Mouse (Mus musculus) liver, adult 2 months (tissue): ENCODE measurements at regions not wholly inside any gene's neighbourhood (a gene's known extent, or its start where the extent isn't known, plus 50 kb on each side); places are given as distances from the start of the nearest gene placed in this dataset.

Experiments
- CTCF ChIP-seq: fragments of 200-500 bp; IDR thresholded peaks from 2 replicates; pipeline ENCODE4 v1.5.1; 2011; ENCODE audit warnings: low read depth, low read length, control low read depth
- POLR2A ChIP-seq: fragments of 200-500 bp; IDR thresholded peaks from 2 replicates; pipeline ENCODE4 v1.6.1; 2011; ENCODE audit warnings: low read length, control low read depth; ENCODE audit not compliant: insufficient read depth; ENCODE audit errors: extremely low read depth

- TF ChIP-seq CTCF (no peak), POLR2A (no peak)
These were observed 62.8 kb upstream of the Arg1 start for GRCm38 (mm10) chr10:24989965-24990653.
